Mouse (Mus musculus) megakaryocyte, embryonic 14.5 days (primary cell): Measurements from ENCODE around the gene Artn.

Experiments used
- FLI1 ChIP-seq: IDR thresholded peaks from 2 replicates; pipeline ENCODE4 v1.6.1; 2012; ENCODE audit warnings: low read length, inconsistent platforms, mixed read lengths
- GATA1 ChIP-seq: IDR thresholded peaks from 3 replicates; pipeline ENCODE4 v1.6.1; 2012; ENCODE audit warnings: mixed read lengths, low read length, inconsistent platforms, borderline replicate concordance

- TF ChIP-seq GATA1 = no peak
- TF ChIP-seq FLI1 = no peak
These were observed 3.7 kb upstream of the Artn start for GRCm38 (mm10) chr4:117933248-117933647.
